Mouse (Mus musculus) urinary bladder, postnatal 25 days (tissue): ENCODE measurements around the gene Clec16a.

ENCODE experiments used
- DNase-seq: peaks from one replicate; pipeline ENCODE4 v3.0.0; 2022; ENCODE audit warnings: low spot score

Gene Clec16a

GRCm38 (mm10) chr16:10585165-10585564, 40.0 kb downstream of the Clec16a start:
- DNase-seq = no peak

- no peak for DNase-seq
Measured at GRCm38 (mm10) chr16:10586546-10586945, 41.4 kb downstream of the Clec16a start.

- DNase-seq = no peak
Measured at GRCm38 (mm10) chr16:10599888-10600740, 55.0 kb downstream of the Clec16a start.

GRCm38 (mm10) chr16:10607802-10608201, 62.7 kb downstream of the Clec16a start:
- DNase-seq = no peak

- no peak for DNase-seq
Measured at GRCm38 (mm10) chr16:10609921-10610320, 64.8 kb downstream of the Clec16a start.

GRCm38 (mm10) chr16:10610801-10611200, 65.7 kb downstream of the Clec16a start:
- DNase-seq = no peak

GRCm38 (mm10) chr16:10611306-10611705, 66.2 kb downstream of the Clec16a start:
- no peak for DNase-seq

- no peak for DNase-seq
Measured at GRCm38 (mm10) chr16:10613996-10614395, 68.9 kb downstream of the Clec16a start.

GRCm38 (mm10) chr16:10620961-10621614, 75.9 kb downstream of the Clec16a start:
- no peak for DNase-seq

GRCm38 (mm10) chr16:10621710-10622109, 76.6 kb downstream of the Clec16a start:
- no peak for DNase-seq

- DNase-seq = no peak
Measured at GRCm38 (mm10) chr16:10626116-10626515, 81.0 kb downstream of the Clec16a start.

GRCm38 (mm10) chr16:10627136-10627668, 82.1 kb downstream of the Clec16a start:
- DNase-seq = no peak

GRCm38 (mm10) chr16:10628030-10628555, 83.0 kb downstream of the Clec16a start:
- DNase-seq = no peak

- DNase-seq = peak; percentile 9
Measured at GRCm38 (mm10) chr16:10628960-10629359, 83.8 kb downstream of the Clec16a start.

GRCm38 (mm10) chr16:10629361-10629760, 84.2 kb downstream of the Clec16a start:
- DNase-seq = no peak

- DNase-seq = no peak
Measured at GRCm38 (mm10) chr16:10634940-10635339, 89.8 kb downstream of the Clec16a start.

GRCm38 (mm10) chr16:10637898-10638297, 92.8 kb downstream of the Clec16a start:
- no peak for DNase-seq

- no peak for DNase-seq
Measured at GRCm38 (mm10) chr16:10639111-10639889, 94.2 kb downstream of the Clec16a start.

- DNase-seq = peak; percentile 83
Measured at GRCm38 (mm10) chr16:10640041-10640440, 94.9 kb downstream of the Clec16a start.

- no peak for DNase-seq
Measured at GRCm38 (mm10) chr16:10641146-10641545, 96.0 kb downstream of the Clec16a start.

GRCm38 (mm10) chr16:10642857-10643633, 97.9 kb downstream of the Clec16a start:
- DNase-seq = no peak
